Mouse (Mus musculus) B cell, adult 2 months (primary cell): ENCODE measurements around the gene Tmc6.
"Not testable (repeated sequence)": the region's sequence is repeated elsewhere in the genome, so short reads cannot be mapped to it uniquely, and the experiment has no call there.

Source experiments
- DNase-seq, 2 experiments: peaks; one replicate each; pipeline ENCODE4 v3.0.0; 2022

The Tmc6 gene

GRCm38 (mm10) chr11:117781993-117782704 is at the start of gene Tmc6, which contains the start of gene Tmc8:
Gene Tmc6 (minus strand): TSS chr11:117782198.
Gene Tmc8 (plus strand): TSS chr11:117782076.
- peak; percentile 86 to 87 for DNase-seq

- DNase-seq = no peak
Observed at GRCm38 (mm10) chr11:117830401-117830800, 48.4 kb upstream of the Tmc6 start.

GRCm38 (mm10) chr11:117829671-117830215 is 47.7 kb upstream of the Tmc6 start:
- no peak for DNase-seq

GRCm38 (mm10) chr11:117828888-117829604 is 47.0 kb upstream of the Tmc6 start:
- no peak for DNase-seq

- DNase-seq = peak; percentile 82
Observed at GRCm38 (mm10) chr11:117828149-117828887, 46.3 kb upstream of the Tmc6 start.

- no peak for DNase-seq
Observed at GRCm38 (mm10) chr11:117827386-117827785, 45.4 kb upstream of the Tmc6 start.

- DNase-seq = no peak
Observed at GRCm38 (mm10) chr11:117826916-117827315, 44.9 kb upstream of the Tmc6 start.

- DNase-seq = no peak
Observed at GRCm38 (mm10) chr11:117826164-117826563, 44.2 kb upstream of the Tmc6 start.

- DNase-seq = peak; percentile 33 to 36
Observed at GRCm38 (mm10) chr11:117825333-117826101, 43.5 kb upstream of the Tmc6 start, which contains the start of the genes Afmid and Tk1. Gene Afmid (plus strand): TSS chr11:117825924. Gene Tk1 (minus strand): TSS chr11:117826092.

- peak; percentile 85 to 86 for DNase-seq
Observed at GRCm38 (mm10) chr11:117824060-117824969, 42.3 kb upstream of the Tmc6 start.

GRCm38 (mm10) chr11:117823411-117823810 is 41.4 kb upstream of the Tmc6 start:
- DNase-seq = no peak

- no peak for DNase-seq
Observed at GRCm38 (mm10) chr11:117822728-117823241, 40.8 kb upstream of the Tmc6 start.

- DNase-seq = no peak
Observed at GRCm38 (mm10) chr11:117821868-117822267, 39.9 kb upstream of the Tmc6 start.

- DNase-seq = no peak
Observed at GRCm38 (mm10) chr11:117820173-117820572, 38.2 kb upstream of the Tmc6 start.

GRCm38 (mm10) chr11:117819095-117819494 is 37.1 kb upstream of the Tmc6 start:
- DNase-seq = no peak

- DNase-seq = no peak
Observed at GRCm38 (mm10) chr11:117816389-117816996, 34.5 kb upstream of the Tmc6 start.

- not testable (repeated sequence) for DNase-seq
Observed at GRCm38 (mm10) chr11:117815850-117816249, 33.9 kb upstream of the Tmc6 start.

GRCm38 (mm10) chr11:117814704-117815366 is 32.8 kb upstream of the Tmc6 start:
- DNase-seq = no peak

GRCm38 (mm10) chr11:117813867-117814266 is 31.9 kb upstream of the Tmc6 start:
- DNase-seq = no peak
